Mouse (Mus musculus) kidney, postnatal 4 days (tissue): ENCODE results near the gene Tcf15.

Experiments
- DNase-seq, 2 experiments: peaks; one replicate each; pipeline ENCODE4 v3.0.0; 2021; ENCODE audit warnings: mixed read lengths in 2 of 2

Gene Tcf15

DNA sequence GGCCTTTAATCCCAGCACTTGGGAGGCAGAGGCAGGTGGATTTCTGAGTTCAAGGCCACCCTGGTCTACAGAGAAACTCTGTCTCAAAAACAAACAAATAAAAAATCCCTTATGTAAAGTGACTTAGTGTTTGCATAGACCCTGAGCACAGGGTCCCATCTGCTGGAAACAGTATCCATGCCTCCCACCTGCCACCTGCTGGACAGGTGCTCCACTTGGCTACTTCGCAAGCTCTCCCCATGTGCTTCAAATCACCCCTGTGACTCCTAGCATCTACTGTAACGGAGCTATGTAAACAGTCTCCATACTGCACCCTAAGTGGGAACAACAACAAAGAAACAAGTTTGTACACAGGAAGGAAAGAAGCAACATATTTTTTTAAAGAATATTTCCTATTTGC is 14.8 kb upstream of the Tcf15 start:
- DNase-seq = peak in 1 of 2 experiments; percentile 39

DNA sequence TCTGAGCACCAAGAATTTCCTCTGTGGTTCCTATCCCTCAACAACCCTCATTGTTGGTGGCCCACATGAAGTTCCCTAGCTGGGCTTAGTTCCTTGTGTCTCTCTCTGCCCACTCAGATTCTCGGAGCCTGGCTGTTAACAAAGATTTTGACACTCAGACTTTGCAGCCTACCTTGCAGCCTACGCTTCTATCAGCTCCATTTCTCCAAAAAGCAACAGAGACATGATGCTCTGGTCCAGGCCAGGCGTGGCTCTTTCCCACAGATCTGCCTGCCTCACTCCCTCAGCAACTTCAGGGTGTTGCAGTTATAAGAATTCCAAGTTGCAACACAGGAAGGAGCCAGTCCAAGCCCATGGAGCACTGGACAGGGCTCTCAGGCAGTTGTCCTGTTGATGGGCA is 13.6 kb upstream of the Tcf15 start:
- DNase-seq = no peak

DNA sequence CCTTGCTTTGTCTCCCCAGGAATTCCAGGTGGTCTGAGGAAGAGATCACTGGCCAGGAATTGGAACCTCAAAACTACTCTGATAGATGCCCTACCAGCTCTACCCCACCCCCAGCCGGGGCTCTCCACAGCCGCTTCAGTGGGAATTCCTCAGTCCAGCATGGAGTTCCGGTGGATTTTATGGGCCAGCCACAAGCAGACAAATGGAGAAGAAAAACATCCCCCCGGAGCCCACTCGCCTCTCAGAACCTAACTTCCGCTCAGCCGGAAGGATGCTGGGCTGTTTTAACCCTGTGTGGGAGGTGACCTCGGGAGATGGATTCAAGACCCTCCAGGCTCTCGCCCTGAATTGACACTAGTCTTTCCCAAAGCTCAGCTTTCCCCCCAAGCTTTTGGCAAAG is 11.3 kb upstream of the Tcf15 start:
- peak in 1 of 2 experiments; percentile 51 for DNase-seq

DNA sequence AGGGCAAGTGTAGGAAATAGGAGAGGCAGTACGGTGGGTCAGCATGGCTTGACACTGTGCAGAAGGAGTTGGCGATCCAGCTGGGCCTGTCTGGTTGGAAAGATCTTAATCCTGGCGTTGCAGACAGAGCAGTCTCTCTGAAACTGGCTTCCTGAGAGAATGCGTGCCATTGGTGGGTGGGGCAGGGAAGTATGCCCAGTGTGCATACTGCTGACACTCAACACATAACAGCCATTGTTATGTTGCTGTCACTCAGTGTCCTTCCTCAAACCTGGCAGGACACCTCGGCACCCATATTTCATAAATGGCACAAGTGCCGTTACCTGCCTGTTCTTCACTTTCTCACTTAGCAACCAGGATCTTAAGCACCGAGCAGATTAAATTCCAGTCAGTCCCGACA is 10.7 kb upstream of the Tcf15 start:
- DNase-seq = no peak

DNA sequence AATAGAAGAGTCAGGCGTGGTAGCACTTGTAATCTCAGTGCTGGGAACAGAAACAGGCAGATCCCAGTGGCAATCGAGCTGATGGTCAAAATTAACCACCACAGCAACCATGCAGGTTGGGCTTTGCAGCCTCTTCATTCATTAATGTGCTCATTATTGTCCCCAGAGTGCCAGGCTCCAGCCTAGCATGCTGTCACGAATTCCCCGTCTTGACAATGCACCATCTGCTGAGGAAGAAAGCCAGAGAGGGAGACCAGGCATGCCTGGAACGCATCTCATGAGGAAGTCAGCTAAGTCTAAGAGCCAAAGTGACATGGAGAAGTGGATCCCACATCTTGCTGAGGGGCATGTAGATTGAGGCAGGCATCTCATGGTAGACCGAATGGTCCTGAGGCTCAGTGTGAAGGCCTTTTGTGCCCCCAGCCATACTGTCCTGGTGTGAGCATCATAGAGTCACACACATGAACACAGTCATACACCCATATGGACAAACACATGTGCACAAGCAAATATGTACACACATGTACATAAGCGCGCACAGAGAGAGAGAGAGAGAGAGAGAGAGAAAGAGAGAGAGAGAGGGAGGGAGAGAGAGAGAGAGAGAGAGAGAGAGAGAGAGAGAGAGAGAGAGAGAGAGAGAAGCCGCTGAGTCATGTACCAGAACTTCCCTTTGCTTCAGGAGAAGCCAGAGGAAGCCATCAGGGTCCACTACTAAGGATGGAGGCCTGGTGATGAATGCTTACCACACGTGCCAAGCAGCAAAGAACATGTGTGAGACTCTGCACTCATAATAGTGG is 4.0 kb upstream of the Tcf15 start:
- no peak for DNase-seq

DNA sequence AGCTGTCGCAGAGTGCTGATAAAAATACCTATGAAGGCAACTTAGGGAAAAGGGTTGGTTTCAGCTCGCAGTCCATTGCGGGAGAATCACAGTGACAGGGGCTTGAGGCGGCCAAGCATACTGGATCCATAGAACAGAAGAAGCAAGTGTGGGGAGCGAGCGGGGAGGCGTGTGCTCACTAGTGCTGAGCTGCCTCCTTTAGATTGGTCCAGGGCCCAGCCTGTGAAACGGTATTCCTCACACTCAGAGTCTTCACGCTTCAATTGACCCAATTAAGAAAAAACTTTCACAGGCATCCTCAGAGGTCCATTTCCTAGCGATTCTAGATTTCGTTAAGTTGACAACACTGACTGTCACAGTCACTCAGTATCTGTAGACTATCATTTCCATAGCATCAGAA is 2.4 kb upstream of the Tcf15 start:
- DNase-seq = no peak

DNA sequence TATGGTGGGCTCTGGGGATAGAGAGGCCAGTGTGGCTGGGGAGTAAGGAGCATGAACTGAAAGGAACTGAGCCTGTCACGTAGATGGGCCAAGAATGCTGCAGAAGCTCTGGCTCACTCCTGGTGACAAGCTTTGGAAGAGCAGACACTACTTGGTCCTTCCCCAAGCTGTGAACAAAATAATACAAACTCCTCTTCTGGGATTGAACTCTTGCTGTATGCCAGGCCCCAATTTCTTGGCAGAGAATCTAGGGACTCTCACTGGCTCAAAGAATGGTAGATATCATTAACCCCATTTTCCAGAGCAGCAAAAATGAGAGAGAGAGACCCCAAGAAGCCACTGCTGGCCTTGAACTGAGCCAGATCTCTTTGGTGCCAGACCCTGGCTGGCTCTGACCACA is 1.9 kb upstream of the Tcf15 start:
- no peak for DNase-seq

DNA sequence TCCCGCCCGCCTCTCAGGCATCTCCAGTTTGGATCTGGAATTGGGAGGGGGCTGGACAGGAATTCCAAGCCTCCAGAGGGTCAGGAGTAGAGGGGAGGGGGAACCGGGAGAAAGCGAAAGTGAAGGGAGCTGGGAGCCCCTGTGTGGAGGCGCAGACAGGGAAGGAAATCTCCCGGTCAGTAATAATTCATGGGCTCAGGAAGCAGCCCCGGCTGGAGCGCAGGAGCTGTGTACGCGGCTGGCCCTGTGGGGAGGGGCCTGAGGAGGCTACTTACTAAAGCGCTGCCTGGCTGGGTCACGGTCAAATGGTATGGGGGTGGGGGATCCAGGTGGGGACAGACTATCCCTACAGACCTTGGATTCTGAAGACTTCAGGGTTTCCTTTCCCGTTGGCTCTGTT is 1.3 kb upstream of the Tcf15 start:
- peak; percentile 71 to 82 for DNase-seq

DNA sequence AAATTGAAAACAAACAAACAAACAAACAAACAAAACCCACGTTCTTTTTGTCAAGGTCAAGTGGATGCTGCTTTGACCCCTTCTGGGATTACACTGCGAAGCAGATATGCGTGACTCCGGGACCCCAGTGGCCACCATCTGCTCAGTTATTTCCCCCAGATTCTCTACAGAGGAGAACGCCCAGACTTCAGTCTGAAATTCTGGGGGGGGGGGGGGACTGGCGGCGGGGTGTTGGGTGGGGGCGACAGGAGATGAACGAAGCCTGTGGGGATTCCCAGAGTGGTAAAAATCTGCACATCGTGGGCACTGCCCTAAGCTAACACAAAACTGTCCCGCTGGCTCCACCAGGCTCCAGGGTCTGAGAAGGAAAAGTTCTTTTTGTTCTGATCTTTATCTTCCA is 790 bp upstream of the Tcf15 start:
- DNase-seq = no peak

DNA sequence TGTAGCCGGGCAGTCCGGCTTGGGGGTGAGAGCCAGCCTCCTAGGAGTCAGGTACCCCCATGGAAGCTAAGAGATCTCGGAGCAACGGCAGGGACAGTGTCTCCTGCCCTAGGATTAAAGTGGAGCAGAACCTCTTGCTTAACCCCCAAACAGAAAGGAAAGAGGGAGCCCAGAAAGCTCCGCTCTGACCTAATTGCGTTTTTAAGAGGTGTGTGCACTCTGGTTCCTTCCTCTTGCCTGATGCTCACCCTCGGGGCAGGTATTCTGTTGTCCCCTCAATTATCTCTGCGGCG is 743 bp downstream of the Tcf15 start:
- DNase-seq = no peak

DNA sequence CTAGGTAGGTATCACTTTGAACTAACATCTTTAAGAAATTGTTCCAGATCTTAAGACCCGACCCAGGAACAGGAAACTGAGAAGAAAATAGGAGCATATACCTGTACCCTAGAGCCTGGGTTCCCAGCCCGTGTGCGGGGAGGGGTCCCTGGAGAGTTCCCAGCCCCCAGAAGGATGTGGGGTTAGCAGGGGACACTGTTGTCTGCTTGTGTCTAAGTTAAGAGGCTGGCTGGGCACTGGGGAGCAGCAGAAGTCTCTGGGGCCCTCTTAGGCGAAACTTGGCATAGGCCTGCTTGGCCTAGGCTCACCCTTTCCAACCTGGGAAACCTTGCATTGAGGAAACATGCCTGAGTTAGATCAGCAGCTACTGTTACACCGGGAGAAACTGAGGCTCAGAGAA is 1.1 kb downstream of the Tcf15 start:
- no peak for DNase-seq

DNA sequence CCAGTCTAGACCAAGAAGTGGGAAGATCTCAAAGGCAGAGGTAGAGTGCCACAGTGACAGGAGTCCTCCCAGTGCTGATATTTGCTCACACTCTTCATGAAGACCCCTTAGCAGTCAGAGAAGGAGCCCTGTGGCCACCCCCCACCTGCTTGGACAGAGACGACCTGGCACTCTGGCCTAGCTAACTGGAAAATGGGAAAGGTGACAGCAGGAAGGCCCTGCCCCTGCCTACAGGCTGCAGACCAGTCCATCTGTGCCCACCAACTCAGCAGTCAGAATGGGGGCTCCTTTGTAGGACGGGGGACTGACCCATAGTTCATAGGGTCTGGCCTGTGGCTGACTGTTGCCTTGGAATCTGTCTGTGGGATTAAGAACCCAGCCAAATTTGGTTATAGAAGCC is 2.4 kb downstream of the Tcf15 start:
- no peak for DNase-seq

DNA sequence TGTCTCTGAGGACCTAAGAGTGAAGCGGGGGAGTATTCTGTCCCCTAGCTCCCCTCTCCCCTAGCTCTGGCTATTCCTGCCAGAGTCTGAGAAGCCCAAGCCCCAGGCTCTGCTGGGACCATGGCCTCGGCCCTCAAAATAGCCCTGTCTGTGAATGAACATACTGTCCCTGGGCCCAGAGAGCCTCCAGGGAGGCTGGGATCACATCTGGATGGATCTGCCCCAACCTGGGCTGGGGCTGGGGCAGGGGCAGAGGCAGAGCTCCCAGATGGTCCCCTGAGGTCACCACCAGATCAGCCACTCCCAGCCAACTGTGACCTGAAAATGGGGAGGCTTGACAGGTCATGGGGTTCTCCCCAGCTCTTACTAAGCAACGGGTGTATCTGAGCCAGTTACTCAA is 3.7 kb downstream of the Tcf15 start:
- DNase-seq = no peak

DNA sequence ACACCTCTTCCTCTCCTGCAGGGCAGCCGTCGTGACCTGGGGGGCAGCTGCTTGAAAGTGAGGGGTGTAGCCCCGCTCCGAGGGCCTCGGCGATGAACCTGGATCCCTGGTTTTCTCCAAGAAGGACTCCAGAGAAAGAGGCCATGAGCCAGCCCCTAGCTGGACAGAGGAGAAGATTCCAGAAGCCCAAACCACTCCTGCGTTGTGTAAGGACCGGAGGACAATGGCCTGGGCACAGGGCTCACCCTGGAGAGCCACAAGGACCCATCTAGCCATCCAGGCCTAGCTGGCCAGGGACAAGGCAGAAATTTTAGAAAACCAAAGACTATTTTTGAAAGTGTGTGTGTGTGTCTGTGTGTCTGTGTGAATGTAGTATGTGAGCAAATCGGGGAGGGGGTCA is 5.3 kb downstream of the Tcf15 start:
- DNase-seq = no peak

DNA sequence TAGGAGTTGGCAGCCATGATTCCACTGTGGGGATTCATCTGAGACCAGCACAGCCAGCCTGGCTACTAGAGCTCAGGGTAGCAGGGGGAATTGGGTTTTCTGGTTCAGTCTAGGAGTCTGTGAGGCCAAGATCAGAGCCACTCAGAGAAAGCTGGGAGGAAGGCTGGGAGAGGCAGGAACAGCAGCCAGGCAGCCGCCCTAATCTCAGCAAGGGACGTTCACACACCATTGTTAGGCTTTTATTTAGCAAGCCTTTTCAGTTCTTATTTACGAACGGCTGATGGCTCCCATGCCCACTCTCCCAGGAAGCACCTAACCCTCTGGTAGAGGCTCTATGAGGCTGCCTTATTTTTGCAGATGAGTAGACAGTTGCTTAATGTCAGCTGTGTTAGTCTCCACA is 6.5 kb downstream of the Tcf15 start:
- DNase-seq = no peak

DNA sequence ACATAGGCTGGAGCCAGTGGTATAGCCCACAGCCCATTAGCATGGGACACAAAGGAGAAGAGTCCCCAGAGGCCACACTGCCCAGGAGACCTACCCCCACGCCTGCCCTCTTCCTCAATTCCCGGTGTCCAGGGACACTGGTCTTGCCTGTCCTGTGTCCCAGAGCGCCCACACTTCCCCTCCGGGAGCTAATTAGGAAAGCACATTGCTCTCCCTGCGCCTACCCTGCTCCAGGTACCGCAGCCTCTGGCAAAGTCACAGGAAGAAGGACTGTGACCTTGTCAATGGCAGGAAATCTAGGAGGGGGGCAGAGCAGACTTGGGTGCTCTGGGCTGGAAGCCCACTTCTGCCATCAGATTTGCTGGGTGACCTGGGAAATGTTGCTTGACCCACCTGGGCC is 7.0 kb downstream of the Tcf15 start:
- peak; percentile 12 to 28 for DNase-seq

DNA sequence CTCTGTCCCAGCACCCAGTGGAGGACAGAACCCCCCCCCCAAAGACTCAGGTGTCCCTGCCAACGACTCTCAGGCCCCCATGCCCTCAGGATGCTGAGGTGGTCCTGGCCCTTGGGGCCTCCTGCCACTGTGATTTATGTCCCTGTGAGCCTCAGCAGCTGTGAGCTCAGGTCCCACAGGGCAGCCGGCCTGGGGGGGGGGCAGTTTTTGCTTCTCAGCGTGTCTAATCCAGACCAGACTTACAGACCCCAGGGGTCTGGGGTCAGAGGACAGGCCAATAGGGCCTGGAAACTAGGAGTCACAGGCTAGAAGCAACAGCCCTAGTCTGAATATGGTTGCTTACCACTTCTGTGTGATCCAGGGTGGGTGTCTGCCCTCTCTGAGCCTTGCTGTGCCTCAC is 10.0 kb downstream of the Tcf15 start:
- no peak for DNase-seq

DNA sequence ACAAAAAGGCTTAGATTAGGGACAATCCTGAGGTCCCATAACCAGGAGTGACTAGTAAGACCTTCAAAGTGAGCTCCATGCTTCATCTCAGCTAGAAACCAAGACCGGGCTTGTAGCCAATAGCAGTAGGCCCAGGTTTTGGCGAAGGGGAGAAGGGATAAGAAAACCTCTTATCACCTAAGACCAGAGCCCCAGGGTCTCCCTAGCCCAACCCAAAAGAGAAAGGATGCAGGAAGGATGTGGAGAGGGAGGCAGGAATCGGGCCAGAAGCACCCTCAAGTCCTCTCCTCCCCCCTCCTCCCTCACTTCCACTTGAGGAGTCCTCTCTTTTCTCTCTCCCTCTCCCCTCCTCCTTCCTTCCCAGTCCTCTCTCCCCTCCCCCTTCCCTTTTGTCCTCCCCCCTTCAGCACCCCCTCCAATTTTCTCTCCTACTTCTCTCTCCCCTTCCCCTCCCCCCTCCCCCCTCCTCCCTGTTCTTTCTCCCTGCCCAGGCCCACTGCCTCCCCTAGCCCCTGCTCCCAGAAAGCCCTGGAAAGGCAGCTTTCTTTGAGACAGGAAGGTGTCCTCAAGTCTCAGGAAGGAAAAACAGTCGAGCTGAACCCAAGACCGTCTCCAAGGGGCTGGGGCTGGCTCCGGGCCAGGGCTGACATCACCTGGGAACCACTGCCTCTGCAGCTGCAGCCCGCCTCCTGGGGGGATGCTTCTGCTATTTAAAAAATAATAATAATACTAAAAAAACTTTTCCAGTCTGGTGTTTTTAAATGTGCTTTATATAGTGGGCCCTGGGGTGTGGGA is 12.2 kb downstream of the Tcf15 start:
- peak; percentile 77 to 83 for DNase-seq

DNA sequence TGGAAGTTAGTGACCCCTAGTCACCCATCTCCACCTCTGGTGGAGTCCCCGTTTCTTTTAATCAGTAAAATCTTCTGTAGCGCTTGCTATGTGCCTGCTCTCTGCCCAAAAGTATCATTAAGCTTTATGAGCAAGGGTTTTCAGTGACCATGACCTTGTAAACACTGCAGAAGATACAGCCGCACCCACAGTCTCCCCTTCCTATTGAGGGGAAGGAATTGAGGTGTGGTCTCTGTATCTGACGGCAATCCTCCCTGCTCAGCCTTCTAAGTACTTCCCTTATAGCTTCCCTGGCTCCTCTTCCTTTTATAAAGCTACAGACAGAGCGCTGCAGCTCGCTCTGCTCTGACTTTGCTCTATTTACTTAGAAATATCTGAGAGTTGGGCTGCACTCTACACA is 13.1 kb downstream of the Tcf15 start:
- no peak for DNase-seq

DNA sequence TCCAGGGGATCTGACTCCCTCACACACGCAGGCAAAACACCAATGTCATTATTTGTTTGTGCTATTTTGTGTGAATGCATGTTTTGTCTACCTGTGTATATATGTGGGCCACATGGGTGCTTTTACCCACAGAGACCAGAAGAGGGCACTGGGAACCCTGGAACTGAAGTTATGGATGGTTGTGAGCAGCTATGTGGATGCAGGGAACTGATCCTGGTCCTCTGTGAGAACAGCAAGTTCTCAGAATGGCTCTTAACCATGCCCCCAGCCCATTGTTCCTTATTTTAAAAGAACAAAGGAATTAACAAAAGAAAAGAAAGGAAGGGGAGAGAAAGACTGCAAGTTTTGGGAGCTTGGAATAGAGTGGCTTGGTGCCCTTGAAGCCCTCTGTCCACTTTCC is 16.1 kb downstream of the Tcf15 start:
- DNase-seq = no peak

DNA sequence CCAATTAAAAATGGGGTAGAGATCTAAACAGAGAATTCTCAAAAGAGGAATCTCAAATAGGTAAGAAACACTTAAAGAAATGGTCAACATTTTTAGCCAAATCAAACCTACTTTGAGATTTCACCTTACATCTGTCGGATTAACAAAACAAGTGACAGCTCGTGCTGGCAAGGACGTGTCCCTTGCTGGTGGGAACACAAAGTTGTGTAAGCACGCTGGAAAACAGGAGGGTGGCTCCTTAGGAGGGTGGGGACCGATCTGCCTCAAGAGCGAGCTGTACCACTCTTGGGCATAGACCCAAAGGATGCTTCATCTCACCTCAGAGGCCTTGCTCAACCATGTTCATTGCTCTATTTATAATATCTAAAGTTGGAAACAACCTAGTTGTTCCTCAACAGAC is 22.9 kb downstream of the Tcf15 start:
- no peak for DNase-seq

DNA sequence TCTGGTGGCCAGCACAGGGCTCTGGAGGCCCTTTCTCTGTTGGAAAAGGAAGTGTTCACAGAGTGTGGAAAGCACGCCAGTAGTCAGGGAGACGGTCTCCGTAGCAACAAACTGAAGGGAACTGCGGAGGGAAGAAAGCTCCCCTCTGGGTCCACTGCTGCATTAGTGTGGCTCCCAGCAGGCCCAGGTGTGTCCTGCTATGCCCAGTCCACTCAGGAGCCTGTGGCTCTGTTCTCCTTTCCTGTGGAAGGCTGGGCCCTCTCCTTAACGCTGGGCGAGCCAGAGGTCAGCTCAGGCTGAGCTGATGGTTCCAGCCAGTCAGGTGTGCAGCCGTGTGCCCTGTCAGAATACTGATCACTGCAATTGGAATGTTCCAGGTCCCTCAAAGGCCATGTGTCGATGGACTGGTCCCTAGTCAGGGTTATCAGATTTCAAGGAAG is 24.5 kb downstream of the Tcf15 start:
- peak; percentile 67 to 71 for DNase-seq

DNA sequence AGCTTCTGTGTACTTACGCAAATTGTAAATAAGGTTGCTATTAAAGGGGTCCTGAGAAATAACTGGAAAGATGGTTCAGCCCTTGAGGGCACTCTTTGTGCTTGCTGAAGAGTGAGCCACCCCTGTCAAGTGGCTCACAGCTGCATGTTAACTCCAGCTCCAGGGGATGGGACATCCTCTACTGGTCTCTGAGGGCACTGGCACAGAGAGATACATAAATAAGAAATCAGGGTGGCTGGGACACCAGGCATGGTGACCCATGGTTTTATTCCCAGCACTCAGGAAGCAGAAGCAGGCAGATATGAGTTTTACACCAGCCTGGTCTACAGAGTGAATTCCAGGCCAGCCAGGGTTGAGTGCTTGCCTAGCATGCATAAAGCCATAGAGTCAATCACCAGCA is 26.0 kb downstream of the Tcf15 start:
- DNase-seq = no peak

DNA sequence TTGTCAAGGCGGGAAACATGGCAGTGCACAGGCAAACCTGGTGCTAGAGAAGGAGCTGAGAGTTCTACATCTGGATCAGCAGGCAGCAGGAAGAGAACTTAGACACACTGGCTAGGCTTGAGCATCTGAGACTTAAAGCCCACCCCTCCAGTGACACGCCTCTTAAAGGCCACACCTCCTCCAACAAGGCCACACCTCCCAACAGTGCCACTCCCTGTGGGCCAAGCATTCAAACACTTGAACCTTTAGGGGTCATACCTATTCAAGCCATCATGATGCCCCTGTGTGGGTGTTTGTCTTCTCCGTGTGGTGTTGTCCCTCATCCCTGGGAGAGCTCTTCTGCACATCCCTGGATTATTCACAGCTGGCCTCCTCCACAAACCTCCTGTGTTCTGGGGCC is 31.5 kb downstream of the Tcf15 start:
- DNase-seq = no peak

DNA sequence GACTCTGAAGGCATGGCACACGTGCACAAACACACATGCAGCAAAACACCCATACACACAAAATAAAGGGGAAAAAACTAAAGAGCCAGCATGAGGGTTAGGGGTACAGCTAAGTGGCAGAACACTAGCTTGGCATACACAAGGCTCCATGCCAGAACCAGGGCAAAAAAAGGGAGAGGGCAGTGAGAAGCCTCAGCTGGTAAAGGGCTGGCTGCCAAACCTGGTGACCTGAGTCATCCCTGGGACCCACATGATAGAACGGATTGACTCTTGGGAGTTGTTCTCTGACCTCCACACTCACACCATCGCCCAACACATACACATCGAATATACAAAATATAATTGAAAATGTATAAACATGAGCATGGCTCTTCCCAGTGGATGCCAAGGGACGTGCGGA is 33.3 kb downstream of the Tcf15 start:
- no peak for DNase-seq
